Mouse (Mus musculus) spleen, adult 2 months (tissue): ENCODE data around the gene Tcp1.

Experiments
- CTCF ChIP-seq: fragments of 200-500 bp; IDR thresholded peaks from 2 replicates; pipeline ENCODE4 v1.5.1; 2011; ENCODE audit warnings: mild to moderate bottlenecking, inconsistent platforms; ENCODE audit not compliant: insufficient read depth, insufficient read length, insufficient replicate concordance; ENCODE audit errors: extremely low read depth
- POLR2A ChIP-seq: fragments of 200-500 bp; IDR thresholded peaks from 2 replicates; pipeline ENCODE4 v1.6.1; 2011; ENCODE audit warnings: low read depth, low read length, inconsistent platforms

DNA sequence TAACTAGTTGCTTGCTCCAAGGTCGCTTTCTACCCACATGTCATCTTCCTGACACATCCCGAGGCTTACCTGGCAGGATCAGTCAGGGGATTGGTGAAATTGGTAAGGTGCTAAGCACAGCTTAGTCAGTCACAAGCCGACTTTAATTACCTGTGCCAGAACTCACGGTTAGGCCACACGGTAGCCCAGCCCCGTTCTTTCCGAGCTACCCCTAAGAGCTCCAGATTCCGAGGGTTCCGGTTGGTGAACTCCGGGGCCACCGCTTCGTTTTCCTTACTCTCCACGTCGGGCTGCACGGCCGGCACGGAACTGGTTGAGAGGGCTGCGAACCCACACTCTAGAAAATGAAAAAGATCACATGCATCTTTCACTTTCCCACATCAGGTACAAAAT is at the start of gene Tcp1:
- TF ChIP-seq POLR2A (no peak), CTCF (no peak)
